Mouse (Mus musculus) frontal cortex, postnatal 14 days (tissue): ENCODE results near the gene Arap2.

Experiments
- DNase-seq, 2 experiments: peaks; one replicate each; pipeline ENCODE4 v3.0.0; 2022; ENCODE audit warnings: low spot score in 2 of 2

The Arap2 gene

DNA sequence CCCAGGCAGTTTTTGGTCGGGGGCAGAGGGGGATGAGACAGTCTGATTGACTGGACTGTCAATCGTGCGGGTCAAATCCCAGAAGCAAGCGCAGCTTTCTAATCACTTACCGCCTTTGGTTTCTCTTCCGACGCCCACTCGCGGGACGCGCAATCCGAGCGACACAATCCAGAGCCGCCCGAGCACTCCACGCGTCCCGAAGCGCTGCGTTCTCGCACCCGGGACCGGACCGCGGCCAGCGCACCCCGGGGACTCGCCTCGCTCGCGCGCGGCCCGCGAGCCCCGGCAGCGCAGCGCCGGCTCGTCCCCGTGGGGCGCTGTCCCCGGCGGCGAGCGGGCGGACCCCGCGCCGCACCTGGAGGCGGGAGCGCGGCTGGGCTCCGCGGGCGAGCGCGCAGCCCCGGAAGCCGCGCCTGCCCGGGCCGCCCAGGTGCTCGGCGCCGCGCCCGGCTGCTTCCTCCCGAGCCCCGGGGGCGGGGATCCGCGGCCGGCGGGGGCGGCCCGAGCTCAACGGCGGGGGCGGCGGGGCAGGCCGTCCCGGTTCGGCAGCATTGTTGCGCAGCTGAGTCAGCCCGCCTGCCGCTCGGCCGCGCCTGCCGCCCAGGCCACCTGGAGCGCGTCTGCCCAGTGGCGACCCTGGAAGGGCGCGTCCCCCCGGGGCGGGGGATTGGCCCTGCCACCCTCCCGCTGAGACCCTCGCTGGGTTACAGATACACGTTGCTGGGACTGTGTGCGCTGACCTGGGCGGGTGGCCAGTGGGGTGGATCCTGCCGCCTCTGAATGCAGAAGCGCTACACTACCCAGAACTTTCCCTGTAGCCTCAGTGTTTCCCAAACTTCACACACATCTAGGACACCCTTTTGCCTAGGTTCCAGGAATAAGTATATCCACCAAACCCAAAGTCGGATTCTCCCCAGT, at the start of gene Arap2:
Gene Arap2 (minus strand): TSS at position 376 of the 918 bp plus-strand sequence.
- peak; percentile 22 to 24 for DNase-seq

DNA sequence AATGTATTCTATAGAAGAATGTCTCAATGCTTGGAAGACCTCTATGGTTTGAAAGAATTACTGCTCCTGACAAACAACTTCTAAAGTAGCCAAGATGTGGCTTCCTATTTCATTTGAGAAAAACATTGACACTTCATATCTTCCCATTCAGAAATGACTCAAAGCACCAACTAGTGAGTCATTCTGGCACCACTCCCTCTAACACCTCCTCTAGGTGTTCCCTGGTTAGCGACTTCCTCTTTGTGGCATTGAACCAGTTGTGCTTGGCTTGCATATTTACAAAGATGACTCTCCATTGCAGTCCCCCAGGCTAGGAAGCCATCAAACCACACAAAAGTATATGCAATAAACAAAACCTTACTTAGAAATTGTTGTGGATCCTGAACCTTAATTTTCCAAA, 49.8 kb upstream of the Arap2 start:
- DNase-seq: no peak

DNA sequence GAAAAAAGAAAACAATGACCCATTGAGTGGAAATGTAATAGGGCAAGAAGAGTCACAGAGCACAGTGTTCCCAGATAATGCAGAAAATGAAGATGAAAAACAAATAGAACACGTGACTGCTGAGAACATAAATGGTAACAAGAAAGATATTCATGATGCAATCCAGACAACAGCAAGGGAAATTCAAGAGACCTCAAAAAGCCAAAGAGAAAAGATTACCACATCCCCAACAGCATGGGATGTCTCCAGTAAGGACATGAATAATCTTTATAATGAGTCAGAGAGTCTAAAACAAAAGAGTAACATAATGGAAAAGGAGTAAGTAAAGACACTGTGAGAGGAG, 48.1 kb upstream of the Arap2 start:
- no peak for DNase-seq

DNA sequence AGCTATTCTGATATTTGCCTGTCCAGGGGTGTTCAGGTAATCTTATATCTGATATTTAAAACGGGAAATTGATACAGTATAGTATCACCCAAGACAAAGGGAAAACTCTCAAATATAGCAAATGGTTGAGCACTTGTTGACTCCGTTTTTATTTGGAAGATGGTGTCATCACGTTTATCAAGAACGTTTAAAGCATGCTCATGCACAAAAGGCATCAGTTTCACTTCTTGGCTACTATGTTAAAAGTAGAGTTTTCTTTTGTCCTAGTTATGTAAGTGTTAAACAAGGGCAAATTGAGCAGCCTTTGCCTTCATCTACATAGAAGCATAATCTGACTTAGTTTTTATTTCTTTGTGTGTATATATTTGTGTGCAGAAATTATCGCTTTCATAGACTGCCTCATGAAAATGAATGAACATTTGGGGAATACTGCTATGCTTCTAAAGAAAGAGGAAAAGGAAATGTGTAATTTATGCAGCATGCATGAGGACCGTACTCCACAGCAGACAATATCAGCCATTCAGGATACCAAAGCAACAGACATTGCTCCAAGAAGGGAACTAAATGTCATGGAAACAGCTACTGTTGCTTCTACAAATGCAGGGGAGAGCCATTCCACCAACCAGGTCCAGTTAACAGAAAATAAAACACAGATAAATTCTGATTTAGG, 47.6 kb upstream of the Arap2 start, which contains the start of gene Dthd1:
Gene Dthd1 (plus strand): TSS at position 422 of the 670 bp plus-strand sequence.
- no peak for DNase-seq

DNA sequence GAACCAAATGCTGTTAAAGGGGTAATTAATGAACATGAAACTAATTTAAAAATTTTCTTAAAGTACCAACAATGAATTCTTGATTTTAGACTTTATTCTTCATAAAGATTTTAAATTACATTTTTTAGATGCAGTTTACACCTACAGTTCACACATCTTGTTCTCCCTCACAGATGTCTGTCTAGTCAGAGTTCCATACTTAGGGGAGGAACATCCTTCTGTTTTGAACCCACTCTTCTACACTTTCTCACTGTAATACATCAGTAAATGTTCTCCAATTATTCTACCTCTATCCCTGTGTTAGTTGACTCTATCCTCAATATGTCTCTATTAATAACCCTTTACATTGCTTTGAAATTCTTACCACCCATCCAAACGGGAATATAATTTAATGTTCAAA, 26.8 kb upstream of the Arap2 start:
- no peak for DNase-seq

DNA sequence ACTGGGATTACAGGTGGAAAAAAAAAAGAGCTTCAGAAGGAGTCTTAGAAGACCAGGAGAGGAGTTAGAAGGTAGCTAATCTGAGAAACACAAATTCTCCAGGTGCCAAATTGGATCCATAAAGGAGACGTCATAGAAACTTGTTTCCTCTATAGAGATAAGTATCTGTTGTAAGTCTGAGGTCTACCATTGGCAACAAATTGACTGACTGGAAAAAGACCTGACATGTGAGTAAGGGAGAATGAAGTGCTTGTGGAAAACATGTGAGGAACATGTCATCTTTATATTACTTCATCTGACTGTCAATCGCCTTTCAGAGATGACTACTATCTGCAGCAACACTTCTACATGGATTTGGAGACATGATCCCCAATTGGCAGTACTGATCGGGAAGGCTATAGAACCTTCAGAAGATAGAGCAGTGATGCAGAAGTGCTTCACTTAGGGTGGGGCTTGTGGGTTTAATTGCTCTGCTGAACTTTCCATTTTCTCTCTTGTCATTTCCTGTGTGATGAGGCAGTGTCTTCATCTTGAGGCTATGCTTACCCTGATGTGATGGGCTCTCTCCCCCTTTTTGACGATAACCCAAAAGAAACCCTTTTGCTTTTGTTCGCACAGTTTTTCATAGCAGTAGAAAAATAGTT, 25.1 kb upstream of the Arap2 start:
- no peak for DNase-seq

DNA sequence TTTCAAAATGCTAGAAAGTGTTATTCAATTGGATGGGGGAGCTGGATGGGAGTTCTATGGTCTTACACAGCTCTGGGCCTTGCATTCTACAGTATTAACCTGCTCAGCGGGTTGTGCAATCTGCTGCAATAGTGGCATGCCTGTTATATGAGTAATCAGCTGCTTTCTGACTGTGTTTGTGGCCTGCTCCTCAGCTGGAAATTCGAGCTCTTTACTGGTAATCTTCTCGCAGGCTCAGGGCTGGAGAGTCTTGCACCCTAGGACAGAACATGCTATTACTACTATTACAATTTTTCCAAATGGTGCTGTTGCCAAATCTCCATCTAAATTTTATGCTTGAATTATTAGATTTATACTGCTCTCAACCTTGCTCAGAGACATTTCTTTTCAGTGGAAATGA, 20.9 kb upstream of the Arap2 start:
- DNase-seq: no peak

DNA sequence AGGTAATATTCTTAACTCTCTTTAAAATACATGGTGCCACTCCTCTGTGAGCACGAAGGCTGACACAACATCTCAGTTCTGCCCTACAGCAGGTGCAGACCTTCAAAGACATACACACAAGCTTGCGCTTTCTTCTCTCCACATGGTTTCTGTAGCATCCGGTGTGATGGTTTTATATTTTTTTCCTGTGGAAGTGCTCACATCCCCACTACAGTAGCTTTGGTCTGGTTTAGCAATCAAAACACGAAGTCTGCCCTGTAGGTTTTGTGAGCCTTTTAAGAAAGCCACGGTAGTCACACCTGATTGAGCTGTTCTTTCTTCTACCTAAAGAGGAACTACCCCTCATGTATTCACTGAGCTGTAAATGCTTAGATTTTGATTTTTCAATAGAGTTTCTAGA, 12.7 kb upstream of the Arap2 start:
- no peak for DNase-seq

DNA sequence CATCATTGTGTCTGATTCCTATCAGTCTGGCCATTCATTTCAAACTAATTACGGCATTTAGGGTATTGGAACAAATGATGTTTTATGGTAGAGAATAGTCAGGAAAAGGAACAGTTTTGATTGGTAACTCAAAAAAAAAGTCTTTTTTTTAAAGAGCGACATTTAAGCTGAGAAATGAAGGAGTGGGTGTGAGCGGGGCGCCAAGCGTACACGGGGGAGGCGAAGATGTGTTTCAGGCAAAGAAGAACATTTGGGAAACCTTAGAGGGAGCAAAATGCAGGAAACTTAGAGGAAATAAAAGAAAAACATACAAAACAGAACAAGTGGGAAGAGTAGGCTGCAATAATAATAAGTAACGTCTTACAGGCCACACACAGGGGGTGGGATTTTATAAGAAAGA, 11.8 kb upstream of the Arap2 start:
- DNase-seq: no peak

DNA sequence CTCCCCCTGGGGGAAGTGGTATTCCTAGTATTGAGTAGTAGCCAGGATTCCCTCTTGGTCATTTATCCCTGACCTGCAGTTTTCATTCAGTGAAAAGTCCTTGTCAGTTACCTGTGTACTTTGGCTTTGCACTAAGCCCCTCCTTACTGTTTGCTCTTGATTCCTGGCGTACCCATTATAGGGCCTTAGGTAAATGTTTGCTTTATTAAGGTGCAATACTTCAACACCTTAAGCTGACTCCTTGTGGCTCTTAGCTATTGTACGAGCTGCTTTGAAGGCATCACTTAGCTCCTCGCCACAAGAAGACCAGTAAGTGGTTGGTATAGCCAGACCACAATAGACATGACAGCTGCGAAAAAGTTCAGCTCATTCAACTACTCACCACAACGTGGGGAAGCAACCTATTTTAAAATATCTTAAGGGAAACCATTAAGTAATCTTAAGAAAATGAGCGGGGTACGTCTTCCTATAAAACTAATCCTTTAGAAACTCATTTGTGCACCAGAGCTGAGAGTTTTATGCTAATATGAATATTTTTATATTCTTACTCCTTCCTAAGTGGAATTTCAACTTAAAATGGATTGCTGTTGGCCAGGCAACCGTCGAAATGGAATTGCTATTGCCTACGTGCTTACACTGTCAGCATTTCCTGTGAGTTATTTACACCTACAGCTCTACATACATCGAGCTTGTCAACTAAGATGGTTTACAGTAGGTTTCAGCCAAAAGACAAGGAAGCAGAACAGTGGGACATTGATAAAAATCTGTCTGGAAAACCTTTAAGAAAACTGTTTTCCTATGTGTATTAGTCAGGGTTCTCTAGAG, 6.0 kb upstream of the Arap2 start:
- no peak for DNase-seq

DNA sequence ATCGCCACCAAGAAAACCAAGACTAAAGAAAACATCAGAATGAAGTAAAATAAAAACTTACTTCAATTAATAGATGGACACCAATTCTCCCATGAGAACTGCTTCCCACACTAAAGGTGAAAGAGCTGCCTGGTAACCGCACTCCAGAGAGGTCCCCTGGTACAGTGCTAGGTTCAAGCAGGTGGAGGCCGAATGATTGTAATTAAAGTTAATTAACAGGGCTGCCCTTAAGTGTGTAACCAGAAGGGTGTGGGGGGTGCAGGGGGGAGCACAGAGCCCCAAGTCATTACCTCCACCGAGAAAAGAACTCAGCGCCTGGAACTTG, 538 bp downstream of the Arap2 start:
- DNase-seq: no peak

DNA sequence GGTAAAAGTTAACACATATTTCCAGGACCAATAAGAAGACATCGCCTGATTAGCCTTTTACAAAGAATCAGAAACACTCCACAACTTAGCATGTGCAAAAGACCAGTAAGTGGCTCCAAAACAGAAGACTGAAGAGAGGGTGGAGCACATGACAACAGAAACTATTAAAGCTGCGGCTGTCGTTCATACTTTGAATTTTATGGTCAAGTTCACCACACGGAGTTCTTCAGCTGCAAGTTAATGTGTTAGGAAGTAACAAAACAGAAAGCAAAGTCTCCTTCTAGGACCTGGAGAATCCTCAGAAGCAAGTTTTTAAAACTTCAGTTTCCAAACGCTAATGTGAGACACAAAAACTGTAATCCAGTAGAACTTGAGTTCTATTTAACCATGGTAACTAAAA, 1.8 kb downstream of the Arap2 start:
- DNase-seq: no peak

DNA sequence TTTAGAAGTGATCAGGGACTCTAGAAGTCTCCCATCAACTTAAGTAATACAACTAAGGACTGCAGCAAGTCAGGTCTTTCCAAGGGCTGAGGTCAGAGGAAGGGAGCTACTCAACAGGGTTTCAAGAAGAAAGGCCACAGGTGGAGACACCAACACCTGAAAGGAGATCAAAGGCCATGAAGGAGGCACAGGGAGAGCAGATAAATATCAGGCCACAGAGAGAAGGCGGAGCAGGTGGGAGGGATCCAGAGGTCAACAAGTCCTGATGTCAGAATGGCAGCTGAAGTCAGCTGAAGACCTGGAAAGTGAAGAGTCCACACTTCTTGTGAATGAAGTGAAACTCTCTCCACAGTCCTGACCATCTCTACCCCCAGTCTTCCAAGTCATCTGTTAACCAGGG, 2.9 kb downstream of the Arap2 start:
- no peak for DNase-seq

DNA sequence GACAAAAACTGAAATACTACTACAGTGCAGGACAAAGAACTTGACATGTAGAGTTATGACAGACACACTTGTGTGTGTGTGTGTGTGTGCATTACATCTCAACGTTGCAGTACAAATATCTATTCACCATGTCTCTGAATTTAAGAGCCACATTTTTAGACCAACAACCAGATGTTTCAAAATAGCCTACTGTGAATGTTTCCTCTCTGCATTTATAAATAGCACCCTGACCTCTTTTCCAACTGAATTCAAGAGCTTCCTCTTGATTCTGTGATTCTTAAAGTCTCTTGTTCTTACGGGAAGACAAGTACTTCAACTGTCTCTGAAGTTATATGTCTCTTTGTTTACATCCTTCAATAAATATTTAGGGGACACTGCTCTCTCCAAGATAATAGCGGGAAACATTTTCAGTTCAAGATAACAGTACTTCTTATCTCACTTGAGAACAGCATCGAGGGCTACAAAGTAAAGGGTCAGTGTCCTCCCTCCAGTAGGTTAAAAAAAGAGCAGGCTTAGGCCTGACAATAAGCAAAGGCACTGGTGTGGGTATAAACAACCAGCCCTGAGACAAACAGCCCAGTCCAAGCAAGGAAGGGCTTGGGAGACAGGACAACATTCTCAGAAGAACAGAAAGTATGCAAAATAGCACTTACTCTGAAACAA, 3.5 kb downstream of the Arap2 start:
- no peak for DNase-seq

DNA sequence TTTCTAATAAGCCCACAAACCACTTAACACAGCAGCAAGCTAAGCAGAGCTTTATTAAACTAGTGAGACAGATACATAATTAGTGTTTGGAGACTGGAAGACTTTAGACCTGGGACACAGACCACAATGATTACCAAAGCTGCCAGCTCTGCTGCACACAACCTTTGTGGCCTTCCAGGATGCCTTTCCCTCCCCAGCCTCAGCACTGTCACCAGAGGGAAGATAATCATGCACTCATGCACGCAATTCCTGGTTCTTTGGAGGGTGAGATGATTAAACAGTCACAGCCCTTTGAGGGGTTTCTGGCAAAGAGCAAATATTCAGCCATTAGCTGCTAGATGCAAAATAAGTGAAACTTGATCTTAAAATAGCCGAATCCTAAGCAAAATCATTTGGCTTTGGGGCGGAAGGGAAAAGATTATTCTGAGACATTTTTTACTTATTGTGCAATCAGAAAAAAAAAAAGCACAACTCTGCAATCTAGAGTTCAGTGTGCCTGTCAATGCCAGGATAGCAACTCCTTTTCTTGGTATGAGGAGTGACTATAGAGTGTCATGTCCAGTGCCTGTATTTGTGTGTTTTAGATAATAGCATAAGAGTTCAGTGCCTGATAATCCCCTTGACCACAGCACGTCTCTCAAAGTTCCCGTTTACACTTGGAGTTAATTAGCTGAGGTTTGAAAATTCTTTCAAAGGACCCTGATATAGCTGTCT, 5.0 kb downstream of the Arap2 start:
- DNase-seq: no peak

DNA sequence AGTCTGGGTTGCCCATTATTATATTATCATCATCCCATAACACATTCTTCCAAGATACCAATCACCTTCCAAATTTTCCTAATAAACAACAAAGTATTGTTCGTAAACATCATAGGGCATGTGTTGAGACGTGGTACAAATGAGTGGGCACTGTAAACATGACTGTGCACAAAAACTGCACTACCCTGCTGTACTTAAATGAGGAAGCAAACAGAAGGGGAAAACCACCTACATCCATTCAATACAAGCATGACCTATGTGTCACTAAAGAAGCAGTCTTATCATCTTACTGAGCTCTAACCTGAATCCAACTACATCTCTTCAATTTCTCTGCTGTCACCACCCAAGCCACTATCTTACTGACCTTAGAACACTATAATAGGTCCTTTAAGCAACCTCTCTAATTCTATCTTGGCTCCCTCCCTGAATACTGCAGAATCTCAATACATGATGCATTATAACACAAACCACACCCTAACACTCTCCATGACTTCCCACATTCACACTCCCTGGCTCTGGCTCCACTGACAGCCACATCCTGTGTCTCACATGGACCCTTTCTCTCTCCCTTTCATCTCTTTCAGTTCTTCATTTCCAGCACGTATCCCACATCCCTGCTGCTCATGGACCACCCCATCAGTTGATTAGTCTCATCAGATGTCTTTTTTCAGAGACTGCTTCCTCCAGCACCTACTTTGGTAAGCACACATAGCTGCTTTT, 10.0 kb downstream of the Arap2 start:
- DNase-seq: no peak

DNA sequence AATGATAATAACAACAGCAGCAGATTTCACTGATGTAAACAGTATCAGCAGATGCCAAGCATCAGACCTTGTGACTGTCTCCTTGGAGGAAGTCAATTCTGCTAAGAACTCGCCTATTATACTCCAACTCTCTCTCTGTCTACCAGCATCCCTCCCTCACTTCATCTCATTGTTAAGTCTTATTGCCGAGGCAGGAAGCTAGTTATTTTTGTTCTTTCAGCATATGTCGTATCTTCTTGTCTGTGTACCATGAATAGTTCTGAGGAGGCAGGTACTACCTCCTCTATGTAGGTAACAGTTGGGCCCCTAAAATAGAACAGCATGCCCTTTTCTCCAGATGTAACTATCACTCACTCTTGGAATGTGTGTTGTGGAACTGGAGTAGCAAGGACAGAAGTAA, 13.0 kb downstream of the Arap2 start:
- DNase-seq: no peak

DNA sequence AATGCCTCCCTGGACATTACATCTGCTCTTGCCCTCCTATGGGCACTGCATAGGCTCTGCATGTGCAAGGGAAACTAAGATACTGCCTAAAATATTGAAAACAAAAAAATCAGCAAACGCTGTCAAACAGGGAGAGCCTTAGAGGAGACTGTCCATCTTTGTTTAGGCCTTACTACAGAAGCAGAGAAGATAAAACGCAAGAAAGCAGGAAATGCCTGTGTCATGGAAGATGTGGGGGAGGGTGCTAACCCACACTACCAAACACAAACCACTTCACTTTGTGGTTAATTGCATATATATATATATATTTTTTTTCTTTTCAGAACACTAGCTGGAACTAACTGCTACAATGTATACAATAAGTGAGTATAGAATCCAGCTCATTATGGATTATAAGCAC, 14.3 kb downstream of the Arap2 start:
- DNase-seq: no peak

DNA sequence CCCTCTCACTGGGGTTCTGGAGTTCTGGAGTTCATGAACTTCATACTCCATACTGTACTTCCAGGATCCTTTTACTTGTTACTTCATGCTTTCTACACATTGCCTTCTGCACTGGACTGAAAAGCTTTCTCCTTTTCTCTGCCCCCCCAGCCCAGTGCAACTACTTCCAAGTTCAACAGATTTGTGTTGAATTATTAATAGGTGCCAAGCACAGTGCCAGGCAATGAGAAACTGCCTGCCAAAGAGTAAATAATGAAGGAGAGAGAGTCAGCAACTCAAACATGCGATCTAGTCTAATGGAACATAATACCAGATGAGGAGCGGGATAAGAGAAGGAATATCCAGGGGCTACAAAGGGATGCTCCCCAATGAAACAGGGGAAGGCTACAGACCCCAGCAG, 17.8 kb downstream of the Arap2 start:
- no peak for DNase-seq

DNA sequence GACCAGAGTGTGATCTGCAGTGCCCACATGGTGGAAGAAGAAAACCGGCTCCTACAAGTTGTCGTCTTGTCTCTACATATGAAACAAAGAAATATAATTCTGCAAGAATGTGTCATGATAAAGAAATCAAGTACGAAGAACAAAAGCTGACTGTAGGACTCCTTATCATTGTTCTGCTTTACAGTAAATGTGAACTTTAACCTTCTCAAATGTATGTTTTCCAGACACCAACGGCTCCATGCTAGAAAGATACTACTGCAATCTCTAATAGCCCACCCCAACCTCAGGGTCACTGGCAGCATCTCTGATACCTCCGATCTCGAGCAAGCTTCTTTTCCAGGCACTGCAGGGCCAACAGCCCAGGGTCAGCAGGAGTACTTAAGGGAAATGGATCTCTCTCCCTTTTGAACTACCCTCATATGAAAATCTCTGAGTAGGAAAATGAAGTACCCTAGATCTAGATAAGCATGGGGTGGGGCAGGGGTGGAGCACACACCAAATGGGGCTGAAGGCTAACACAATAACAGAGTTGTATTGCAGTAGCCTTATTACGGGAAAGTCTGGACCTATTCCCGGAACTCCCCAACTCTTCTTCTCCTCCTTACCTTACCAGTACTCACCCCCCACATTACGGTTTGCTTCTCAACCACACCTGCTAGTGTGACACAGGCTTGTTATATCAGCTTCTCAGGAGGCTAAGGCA, 22.6 kb downstream of the Arap2 start:
- no peak for DNase-seq
